Mouse (Mus musculus) heart, adult 2 months (tissue): ENCODE measurements around the gene Grb10.
A peak's percentile ranks its signal among the peaks of the same experiment; 100 is the strongest.

Experiments used
- CTCF ChIP-seq: fragments of 200-600 bp; IDR thresholded peaks from 2 replicates; pipeline ENCODE4 v1.8.1; 2022; ENCODE audit warnings: antibody characterized with exemption, mild to moderate bottlenecking, moderate library complexity
- POLR2A ChIP-seq: fragments of 200-500 bp; IDR thresholded peaks from 2 replicates; pipeline ENCODE4 v1.6.1; 2011; ENCODE audit warnings: mild to moderate bottlenecking, low read depth, low read length, control low read depth; ENCODE audit not compliant: insufficient read depth

DNA sequence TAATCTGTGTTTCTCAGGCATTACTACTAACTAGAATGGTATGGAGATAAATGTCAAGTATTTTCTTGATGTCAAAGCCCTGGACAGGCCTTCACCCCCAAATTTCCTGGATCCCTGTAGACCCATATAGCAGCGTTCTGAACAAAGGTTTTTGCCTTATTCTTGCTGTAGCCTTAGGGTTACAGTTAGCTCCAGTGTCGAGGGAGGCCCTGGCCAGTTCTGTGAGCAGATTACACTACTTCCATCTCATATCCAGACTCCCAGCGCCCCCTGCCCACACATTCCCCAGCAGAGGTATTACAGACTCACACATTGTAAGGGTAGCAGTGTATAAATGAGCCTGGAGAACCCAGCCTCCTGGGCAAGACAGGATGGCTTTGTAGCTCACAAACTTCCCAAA, 615 bp upstream of the Grb10 start:
- TF ChIP-seq POLR2A (no peak), CTCF (0 out of 2 replicates have a peak, but pooled peaks have one; percentile 16)
